Mouse (Mus musculus): ENCODE data around the gene Casq2.

DNA sequence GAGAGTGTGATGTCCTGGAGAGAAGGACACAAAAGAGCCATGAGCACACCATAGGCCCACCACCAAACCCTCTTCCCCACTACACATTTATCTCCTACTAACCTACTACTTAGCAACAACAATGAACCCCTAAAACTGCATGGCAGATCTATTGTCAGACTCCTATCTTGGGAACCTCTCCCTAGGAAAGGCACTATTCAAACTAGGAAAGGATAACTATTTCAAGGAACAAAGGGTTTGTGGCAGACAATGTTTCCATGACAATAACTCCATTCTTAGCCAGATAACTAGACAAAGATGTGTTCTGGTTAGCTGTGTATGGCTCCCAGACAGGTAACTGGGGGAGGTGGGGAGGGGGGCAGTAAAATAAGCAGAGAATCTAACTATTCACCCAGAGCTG is 104.4 kb downstream of the Casq2 start:
- TF ChIP-seq EP300 (IDR thresholded peaks at IDR 0.05; ENCODE audit: low read depth) (no peak), CTCF (IDR thresholded peaks at IDR 0.05; ENCODE audit: low read depth) (no peak)

All from liver, postnatal 0 days (tissue).